Mouse (Mus musculus) CH12.LX (cell line): ENCODE measurements around the gene Spink4.
A peak's percentile ranks its signal among the peaks of the same experiment; 100 is the strongest.

Source experiments
- CHD1 ChIP-seq: IDR thresholded peaks from 2 replicates; pipeline ENCODE4 v1.6.1; 2012; ENCODE audit warnings: low read depth, low read length, improper control_type of control experiment, inconsistent platforms
- CTCF ChIP-seq, 2 experiments: IDR thresholded peaks in 1 of 2; conservative IDR thresholded peaks in 1 of 2; 2 replicates each; pipeline ENCODE4 v1.5.1; 2011 to 2012; ENCODE audit warnings: low read depth in 2 of 2, low read length in 2 of 2, improper control_type of control experiment in 1 of 2, inconsistent platforms in 1 of 2, mild to moderate bottlenecking in 1 of 2, moderate library complexity in 1 of 2
- E2F4 ChIP-seq: IDR thresholded peaks from 2 replicates; pipeline ENCODE4 v1.6.1; 2011; ENCODE audit warnings: low read depth, low read length, improper control_type of control experiment; ENCODE audit not compliant: insufficient replicate concordance
- EP300 ChIP-seq: IDR thresholded peaks from 2 replicates; pipeline ENCODE4 v1.6.1; 2011; ENCODE audit warnings: low read length, improper control_type of control experiment
- HCFC1 ChIP-seq: IDR thresholded peaks from 2 replicates; pipeline ENCODE4 v1.6.1; 2012; ENCODE audit warnings: low read depth, mild to moderate bottlenecking, inconsistent platforms, low read length, improper control_type of control experiment
- MAZ ChIP-seq: IDR thresholded peaks from 2 replicates; pipeline ENCODE4 v1.6.1; 2012; ENCODE audit warnings: low read depth, mild to moderate bottlenecking, inconsistent platforms, low read length, improper control_type of control experiment, moderate library complexity
- MXI1 ChIP-seq: IDR thresholded peaks from 2 replicates; pipeline ENCODE4 v1.6.1; 2011; ENCODE audit warnings: mild to moderate bottlenecking, low read depth, low read length, improper control_type of control experiment
- POLR2A ChIP-seq: IDR thresholded peaks from 2 replicates; pipeline ENCODE4 v1.6.1; 2011; ENCODE audit warnings: low read depth, mild to moderate bottlenecking, improper control_type of control experiment, low read length
- RCOR1 ChIP-seq: conservative IDR thresholded peaks from 2 replicates; pipeline ENCODE4 v1.6.1; 2012; ENCODE audit warnings: low read depth, mild to moderate bottlenecking, inconsistent platforms, low read length, improper control_type of control experiment
- SMC3 ChIP-seq: IDR thresholded peaks from 2 replicates; pipeline ENCODE4 v1.6.1; 2011; ENCODE audit warnings: low read depth, low read length, improper control_type of control experiment
- UBTF ChIP-seq: IDR thresholded peaks from 2 replicates; pipeline ENCODE4 v1.6.1; 2012; ENCODE audit warnings: low read depth, mild to moderate bottlenecking, inconsistent platforms, low read length, improper control_type of control experiment, moderate library complexity
- USF1 ChIP-seq: IDR thresholded peaks from 2 replicates; pipeline ENCODE4 v1.6.1; 2014; ENCODE audit warnings: low read depth, mild to moderate bottlenecking, inconsistent platforms, low read length, improper control_type of control experiment
- USF2 ChIP-seq: conservative IDR thresholded peaks from 2 replicates; pipeline ENCODE4 v1.6.1; 2011; ENCODE audit warnings: low read depth, low read length, improper control_type of control experiment
- ZMIZ1 ChIP-seq: IDR thresholded peaks from 2 replicates; pipeline ENCODE4 v1.6.1; 2012; ENCODE audit warnings: low read depth, mild to moderate bottlenecking, inconsistent platforms, low read length, improper control_type of control experiment

DNA sequence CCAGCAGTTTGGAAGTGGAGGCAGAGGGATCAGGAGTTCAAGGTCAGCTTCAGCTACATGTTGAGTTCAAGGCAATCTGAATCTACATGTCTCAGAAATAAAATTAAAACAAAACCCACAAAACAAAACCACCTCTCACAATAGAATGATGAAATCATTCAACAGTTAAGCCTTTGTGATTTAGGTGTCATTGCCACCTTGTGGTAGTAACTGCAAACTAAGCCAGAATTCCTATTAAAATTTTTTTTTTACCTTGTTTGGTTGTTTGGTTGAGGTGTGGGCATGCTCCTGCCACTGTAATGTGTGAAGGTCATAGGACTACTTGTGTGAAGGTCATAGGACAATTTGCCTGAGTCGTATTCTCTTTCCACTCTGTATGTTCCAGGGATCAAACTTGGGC, 13.6 kb upstream of the Spink4 start:
- TF ChIP-seq E2F4 (no peak), EP300 (no peak), MAZ (no peak), HCFC1 (no peak), RCOR1 (no peak), UBTF (no peak), CTCF (conservative IDR thresholded peaks at IDR 0.05 in 1 of 2, IDR thresholded peaks at IDR 0.05 in 1 of 2; ENCODE audit: low read depth in 2 of 2, low read length in 2 of 2) (peak in 1 of 2 experiments; percentile 93; a peak in 3 of 4 replicates), ZMIZ1 (no peak), USF2 (no peak), POLR2A (no peak), USF1 (no peak), CHD1 (no peak), MXI1 (no peak), SMC3 (peak; percentile 93)
